Mouse (Mus musculus): Measurements from ENCODE around the gene Tfdp1.

- TF ChIP-seq CTCF (IDR thresholded peaks at IDR 0.05; ENCODE audit: low read depth, low read length) (peak; percentile 25), POLR2A (IDR thresholded peaks at IDR 0.05; ENCODE audit: insufficient read depth, low read length) (no peak), EP300 (IDR thresholded peaks at IDR 0.05; ENCODE audit: insufficient read depth, low read depth, low read length) (no peak)
Observed at GRCm38 (mm10) chr8:13305884-13306283, 32.7 kb upstream of the Tfdp1 start.

Data from ES-Bruce4 (cell line).